Mouse (Mus musculus) CD4-positive naive resting alpha-beta T cell, adult 57 days (primary cell): Measurements from ENCODE around the gene Hat1. TPM values are rescaled to one million over a fixed set of nuclear protein-coding genes. Genes with fewer than 3 reads are reported as not detected.

Source experiments
- total RNA-seq: library from RNA; stranded (reverse); gene quantifications from one replicate; pipeline ENCODE4 v1.2.4, GENCODE M21; 2023

The Hat1 gene
- 22.4 TPM for total RNA-seq

GRCm38 (mm10) chr2:71388951-71389763, at the start of gene Hat1:
Gene Hat1, plus strand, starts transcription at chr2:71388958.

GRCm38 (mm10) chr2:71367125-71367880, 21.5 kb upstream of the Hat1 start, which contains the start of gene Slc25a12:
Gene Slc25a12, minus strand, starts transcription at chr2:71367749.

GRCm38 (mm10) chr2:71453161-71453916, 64.6 kb downstream of the Hat1 start, which contains the start of gene Metap1d:
Gene Metap1d, plus strand, starts transcription at chr2:71453276.

Other genes with a start within 250 kb of the Hat1 start
- gene Dync1i2, start 177.3 kb upstream of the Hat1 start, total RNA-seq, result 63.9 TPM
- gene Slc25a12, start 21.2 kb upstream of the Hat1 start, total RNA-seq, result 64.9 TPM
- 29.0 TPM for gene Metap1d, start 64.3 kb downstream of the Hat1 start, total RNA-seq
- not detected for gene Dlx1, start 139.2 kb downstream of the Hat1 start, total RNA-seq
- gene Dlx2, start 157.8 kb downstream of the Hat1 start, total RNA-seq, result not detected